Mouse (Mus musculus) heart, adult 2 months (tissue): ENCODE measurements around the gene Kif1c.

Experiments used
- CTCF ChIP-seq: fragments of 200-600 bp; IDR thresholded peaks from 2 replicates; pipeline ENCODE4 v1.8.1; 2022; ENCODE audit warnings: antibody characterized with exemption, mild to moderate bottlenecking, moderate library complexity
- EP300 ChIP-seq: fragments of 200-500 bp; IDR thresholded peaks from 2 replicates; pipeline ENCODE4 v1.6.1; 2011; ENCODE audit warnings: low read depth, low read length, control low read depth; ENCODE audit not compliant: insufficient read depth

DNA sequence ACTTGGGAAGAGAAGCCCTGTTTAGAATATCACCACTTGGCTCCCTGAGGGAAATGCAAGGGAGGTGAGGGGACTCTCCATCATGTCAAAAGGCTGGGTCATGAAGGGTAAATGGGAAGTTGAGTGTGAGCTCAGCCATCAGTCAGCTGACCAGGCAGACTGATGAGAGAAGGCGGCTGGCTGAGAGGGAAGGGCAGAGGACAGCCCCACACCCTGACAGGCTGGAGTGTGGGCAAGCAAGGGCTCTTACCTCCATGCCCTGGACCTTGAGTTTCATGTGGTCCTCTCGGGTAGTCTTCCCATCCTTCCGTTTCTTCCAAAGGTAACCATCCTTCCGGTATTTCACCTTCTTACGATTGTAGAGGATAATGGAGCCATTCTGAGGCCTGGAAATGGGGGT, 16.7 kb upstream of the Kif1c start:
- TF ChIP-seq CTCF, result no peak
- TF ChIP-seq EP300, result no peak
